ENCODE assay signal across 19 mouse cellular contexts in the genomic region with DNA sequence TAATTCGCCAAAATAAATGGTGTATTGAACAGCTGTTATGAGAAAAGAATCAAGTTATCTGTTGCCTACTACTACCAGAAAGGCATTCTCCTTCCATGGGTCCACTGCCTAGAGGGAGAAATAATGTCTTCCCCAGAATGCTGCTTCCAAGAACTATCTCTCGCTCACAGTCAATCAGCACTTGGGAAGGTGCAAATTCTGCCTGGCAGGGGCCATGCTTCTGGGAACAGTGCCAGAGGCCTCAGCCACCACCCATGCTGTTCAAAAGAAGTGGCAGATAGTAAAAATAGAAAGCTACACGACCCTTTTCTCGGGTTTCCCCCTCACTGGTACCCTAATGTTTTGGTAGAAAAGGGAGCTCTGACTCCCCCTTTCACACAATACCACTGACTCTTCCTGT.
DNase-seq lines count a peak whose midpoint lies in the region; ATAC-seq lines count a peak whose summit lies in the region.
"Had no signal": no experiment of that assay in that cellular context is flagged by ENCODE, and none has a peak within 500 bp of the region (broad histone marks: within the 10 kb centered on the region; RNA-seq: fewer than 3 reads in every experiment).

No protein-coding gene starts in this region.

- intact Hi-C loops in heart, postnatal 25 days (cut with DNase I): no loop called here
- intact Hi-C loops in heart, postnatal 10 days (cut with DNase I): no loop called here

- H3K27ac ChIP-seq in kidney, embryonic 15.5 days: no peak overlapping the region
- H3K27ac ChIP-seq: embryonic facial prominence, embryonic 15.5 days; forebrain, embryonic 10.5 days; hindbrain, embryonic 12.5 days; intestine, embryonic 15.5 days; layer of hippocampus, adult 2 months; liver, embryonic 15.5 days had no signal

- no peaks in the 10 kb centered on the region for H3K4me1 ChIP-seq in kidney, embryonic 15.5 days
- H3K4me1 ChIP-seq: embryonic facial prominence, embryonic 15.5 days; forebrain, embryonic 10.5 days; hindbrain, embryonic 12.5 days; intestine, embryonic 15.5 days; liver, embryonic 15.5 days; megakaryocyte, embryonic 14.5 days had no signal

- ATAC-seq in kidney, embryonic 15.5 days (replicated peaks; ENCODE audit: low FRiP score): no peak
- ATAC-seq: intestine, embryonic 15.5 days; midbrain, embryonic 16.5 days had no signal

- no peak overlapping the region for H3K4me2 ChIP-seq in kidney, embryonic 15.5 days
- H3K4me2 ChIP-seq: embryonic facial prominence, embryonic 15.5 days; hindbrain, embryonic 12.5 days; intestine, embryonic 15.5 days; liver, embryonic 15.5 days had no signal

- 37% methylated on average over 4 of the region's 4 CpGs for WGBS in kidney, embryonic 15.5 days

- H3K27me3 ChIP-seq in kidney, embryonic 15.5 days: no peaks in the 10 kb centered on the region
- H3K27me3 ChIP-seq: embryonic facial prominence, embryonic 15.5 days; hindbrain, embryonic 12.5 days; intestine, embryonic 15.5 days; liver, embryonic 15.5 days; megakaryocyte, embryonic 14.5 days had no signal

- no peak overlapping the region for H3K4me3 ChIP-seq in kidney, embryonic 15.5 days (replicated peaks)
- H3K4me3 ChIP-seq: embryonic facial prominence, embryonic 15.5 days; forebrain, embryonic 10.5 days; hindbrain, embryonic 12.5 days; intestine, embryonic 15.5 days; layer of hippocampus, adult 2 months; liver, embryonic 15.5 days; megakaryocyte, embryonic 14.5 days had no signal

- H3K9me3 ChIP-seq in kidney, embryonic 15.5 days (replicated peaks): peaks cover 3% of the 10 kb centered on the region; the same call in 1 of the 2 replicates
- H3K9me3 ChIP-seq: embryonic facial prominence, embryonic 15.5 days; forebrain, embryonic 10.5 days; hindbrain, embryonic 12.5 days; intestine, embryonic 15.5 days; liver, embryonic 15.5 days had no signal

- DNase-seq in heart, adult 18-20 months: peak; percentile 7 to 24
- DNase-seq in heart, postnatal 25 days (ENCODE audit: low spot score): no peak
- peak; percentile 6 to 42 for DNase-seq in lung, postnatal 4 days
- DNase-seq in lung, postnatal 25 days (ENCODE audit: low spot score): no peak
- DNase-seq in heart, postnatal 10 days: peak; percentile 30 to 55
- DNase-seq in thymus, adult 18-20 months: no peak
- DNase-seq: adrenal gland, postnatal 36 days; cerebellum, adult 9-11 months; kidney, postnatal 10 days; retina, postnatal 1 day had no signal

- no peaks in the 10 kb centered on the region for H3K36me3 ChIP-seq in kidney, embryonic 15.5 days
- H3K36me3 ChIP-seq: embryonic facial prominence, embryonic 15.5 days; forebrain, embryonic 10.5 days; hindbrain, embryonic 12.5 days; intestine, embryonic 15.5 days; liver, embryonic 15.5 days had no signal

- H3K9ac ChIP-seq in kidney, embryonic 15.5 days: no peak overlapping the region
- H3K9ac ChIP-seq: embryonic facial prominence, embryonic 15.5 days; hindbrain, embryonic 12.5 days; intestine, embryonic 15.5 days; liver, embryonic 15.5 days had no signal

Comparison
In these comparisons a context has a peak if more than half of its experiments do, and no peak if none do; other contexts are left out.
1. DNase-seq: peak in heart, adult 18-20 months (2 of 2), lung, postnatal 4 days (2 of 2) and heart, postnatal 10 days (2 of 2); none in heart, postnatal 25 days (single experiment), lung, postnatal 25 days (single experiment) and thymus, adult 18-20 months (0 of 2).